Mouse (Mus musculus) spleen, postnatal 10 days (tissue): ENCODE data around the gene Mup14.
"Not testable (repeated sequence)": the region's sequence is repeated elsewhere in the genome, so short reads cannot be mapped to it uniquely, and the experiment has no call there.

Experiments
- DNase-seq, 2 experiments: peaks; one replicate each; pipeline ENCODE4 v3.0.0; 2021 to 2022; ENCODE audit warnings: low spot score in 2 of 2

Gene Mup14

GRCm38 (mm10) chr4:61303900-61304299 lies at the start of gene Mup14:
Gene Mup14 (minus strand): TSS chr4:61304000.
- DNase-seq, result not testable (repeated sequence)

DNA sequence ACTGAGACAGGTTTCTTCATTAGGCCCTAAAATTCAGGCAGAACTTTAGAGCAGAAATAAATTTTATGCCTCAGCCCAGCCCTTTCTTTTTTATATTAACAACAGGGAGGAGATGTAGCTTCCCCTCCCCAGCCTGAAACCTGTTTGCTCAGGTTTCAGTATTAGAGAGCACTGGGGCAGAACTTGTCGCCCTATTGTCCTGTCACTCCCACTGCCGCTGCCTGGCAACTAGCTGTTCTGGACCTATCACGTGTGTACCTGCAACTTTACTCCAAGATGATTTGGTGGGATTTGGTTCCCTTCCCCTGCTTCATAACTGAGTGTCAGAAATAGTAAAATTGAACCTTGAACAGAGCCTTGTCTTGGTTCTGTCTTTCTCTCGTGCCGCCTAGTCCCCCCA lies 34.3 kb upstream of the Mup14 start:
- DNase-seq, result not testable (repeated sequence)
